Mouse (Mus musculus) lung, postnatal 0 days (tissue): Measurements from ENCODE around the gene Pde4d.

ENCODE experiments used
- CTCF ChIP-seq: IDR thresholded peaks from 2 replicates; pipeline ENCODE4 v1.5.1; 2016; ENCODE audit warnings: antibody characterized with exemption, mild to moderate bottlenecking
- EP300 ChIP-seq: IDR thresholded peaks from 2 replicates; pipeline ENCODE4 v1.6.1; 2016; ENCODE audit warnings: antibody characterized with exemption, mild to moderate bottlenecking, control low read depth

DNA sequence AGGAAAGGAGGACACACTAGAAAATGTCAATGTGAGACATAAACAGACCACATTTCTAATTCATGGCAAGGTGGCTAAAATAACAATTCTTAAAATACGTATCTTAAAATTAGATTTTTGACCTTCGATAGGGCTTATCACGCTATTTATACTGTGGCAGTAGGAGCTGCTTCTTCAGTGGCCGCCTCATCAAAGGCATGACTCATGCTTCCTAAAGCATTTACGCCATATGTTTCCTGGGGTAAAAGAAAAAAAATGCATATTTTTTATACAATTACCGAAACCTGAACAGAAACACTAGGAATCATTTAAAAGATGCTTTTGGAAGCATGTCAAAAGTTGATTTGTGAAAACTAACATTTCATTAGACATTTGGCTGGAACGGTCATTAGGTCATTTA, 721.9 kb downstream of the Pde4d start:
- TF ChIP-seq CTCF: no peak
- no peak for TF ChIP-seq EP300
